Mouse (Mus musculus) small intestine, adult 2 months (tissue): Measurements from ENCODE around the gene Khdrbs2.

Source experiments
- CTCF ChIP-seq: fragments of 200-500 bp; IDR thresholded peaks from 2 replicates; pipeline ENCODE4 v1.5.1; 2012; ENCODE audit warnings: low read depth, mild to moderate bottlenecking, control low read depth, inconsistent platforms, low read length, moderate library complexity, mixed read lengths; ENCODE audit not compliant: insufficient replicate concordance, insufficient read length; ENCODE audit errors: extremely low read depth
- POLR2A ChIP-seq: fragments of 200-500 bp; IDR thresholded peaks from 2 replicates; pipeline ENCODE4 v1.6.1; 2012; ENCODE audit warnings: low read depth, mild to moderate bottlenecking, control low read depth, inconsistent platforms, low read length, moderate library complexity

- TF ChIP-seq CTCF = no peak
- no peak for TF ChIP-seq POLR2A
Observed at GRCm38 (mm10) chr1:32294702-32295101, 122.2 kb downstream of the Khdrbs2 start.
